Mouse (Mus musculus) 416B (cell line): ENCODE measurements around the gene Rnf169.
A peak's percentile ranks its signal among the peaks of the same experiment; 100 is the strongest.

Experiments
- DNase-seq: peaks from one replicate; pipeline ENCODE4 v3.0.0; 2011; ENCODE audit warnings: low read depth

The Rnf169 gene

DNA sequence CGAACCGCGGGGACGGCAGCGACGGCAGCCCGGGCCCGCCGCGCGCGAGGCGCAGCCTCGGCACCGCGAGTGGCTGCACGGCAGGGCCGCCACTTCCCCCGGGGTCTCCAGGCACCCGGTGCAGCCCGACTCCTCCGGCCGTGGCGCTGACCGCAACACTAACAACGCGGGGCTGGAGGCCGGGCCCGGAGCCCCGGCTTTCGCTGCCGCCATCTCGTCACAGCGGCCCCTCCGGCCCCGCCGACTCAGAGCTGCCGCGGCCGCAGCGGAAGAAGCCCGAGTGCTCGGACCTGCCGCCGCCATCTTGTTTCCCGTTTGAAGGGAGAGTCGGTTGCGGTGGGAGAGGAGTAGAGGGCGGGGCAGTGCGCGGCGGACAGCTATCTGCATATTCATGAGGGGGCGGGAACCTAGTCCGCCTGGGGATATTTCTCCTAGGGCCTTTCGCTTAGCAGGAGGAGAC lies at the start of gene Rnf169:
Gene Rnf169, minus strand, starts transcription at position 317 of the 460 bp plus-strand sequence.
- DNase-seq, result peak; percentile 94

DNA sequence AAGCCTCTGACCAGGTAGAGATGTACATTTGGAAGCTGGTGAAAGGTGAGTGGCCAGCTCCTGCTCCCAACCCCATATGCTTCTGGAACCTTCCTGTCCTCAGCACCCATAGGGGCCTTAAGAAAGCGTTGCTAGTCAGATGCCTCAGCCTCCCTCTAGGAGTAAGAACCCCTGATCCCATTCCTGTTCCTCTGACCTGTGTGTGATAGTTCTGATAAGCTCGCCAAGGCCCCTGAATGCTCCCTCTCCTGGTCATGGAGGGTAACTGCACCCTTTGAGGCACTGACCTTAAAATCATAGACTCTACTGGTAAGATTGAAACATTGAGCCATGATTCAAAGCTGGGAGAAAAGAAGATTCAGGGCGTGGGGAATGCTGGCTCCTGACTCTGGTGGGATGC lies 49.1 kb upstream of the Rnf169 start:
- peak; percentile 62 for DNase-seq

DNA sequence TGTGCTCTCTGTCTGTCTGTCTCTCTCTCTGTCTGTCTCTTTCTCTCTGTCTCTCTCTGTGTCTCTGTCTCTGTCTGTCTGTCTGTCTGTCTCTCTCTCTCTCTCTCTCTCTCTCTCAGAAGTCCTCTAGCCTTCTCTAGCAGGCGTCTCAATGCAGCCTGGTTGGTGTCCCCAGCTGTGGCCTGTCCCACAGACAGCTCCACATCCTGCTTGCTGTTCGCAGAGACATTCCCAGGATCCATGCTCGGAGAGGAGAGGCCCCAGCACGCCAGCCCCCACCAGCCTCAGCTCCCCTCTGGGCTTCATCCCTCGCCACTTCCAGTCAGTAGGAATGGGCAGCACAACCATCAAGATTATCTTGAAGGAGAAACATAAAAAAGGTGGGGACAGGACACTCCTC lies 47.1 kb upstream of the Rnf169 start:
- DNase-seq, result no peak

DNA sequence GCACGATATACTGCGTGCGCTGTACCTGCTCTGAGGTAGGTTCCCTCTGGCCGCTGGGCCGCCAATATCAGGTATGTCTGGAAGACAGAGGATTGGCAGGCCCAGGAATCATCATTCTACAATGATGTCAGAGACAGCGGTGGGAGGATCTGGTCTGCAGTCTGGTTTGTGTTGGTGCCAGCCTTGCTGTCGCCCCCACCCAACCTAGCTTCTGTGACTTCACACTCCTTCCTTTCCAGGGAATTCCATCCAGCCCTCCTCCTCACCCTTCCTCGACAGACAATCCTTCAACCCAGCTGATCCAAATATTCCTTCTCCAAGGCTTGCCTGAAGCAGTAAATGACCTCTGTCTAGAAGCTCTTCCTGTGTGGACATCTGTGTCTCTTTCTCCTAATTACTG lies 36.8 kb upstream of the Rnf169 start:
- DNase-seq, result no peak

DNA sequence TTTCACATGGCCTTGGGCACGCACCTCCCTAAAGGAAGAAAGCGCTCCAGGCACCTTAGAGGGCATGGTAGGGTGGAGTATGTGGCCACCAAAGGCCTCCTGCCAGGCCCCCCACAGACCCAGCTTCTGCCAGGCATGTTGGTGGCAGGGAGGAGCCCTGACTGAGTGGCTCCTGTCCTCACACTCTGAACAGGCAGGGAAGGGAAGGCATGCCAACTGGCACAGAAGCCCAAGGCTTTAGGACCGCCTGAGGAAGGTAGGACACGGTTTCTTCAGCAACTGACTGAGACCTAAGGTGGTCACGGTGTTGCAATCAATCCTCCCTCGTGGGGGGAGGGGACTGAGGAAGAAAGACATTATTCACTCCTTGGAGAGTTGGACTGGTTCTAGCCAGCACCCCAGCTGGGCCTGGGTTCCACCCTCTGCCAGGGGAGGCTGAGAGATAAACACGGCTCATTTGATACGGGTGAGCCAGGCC lies 33.9 kb upstream of the Rnf169 start:
- DNase-seq, result no peak

DNA sequence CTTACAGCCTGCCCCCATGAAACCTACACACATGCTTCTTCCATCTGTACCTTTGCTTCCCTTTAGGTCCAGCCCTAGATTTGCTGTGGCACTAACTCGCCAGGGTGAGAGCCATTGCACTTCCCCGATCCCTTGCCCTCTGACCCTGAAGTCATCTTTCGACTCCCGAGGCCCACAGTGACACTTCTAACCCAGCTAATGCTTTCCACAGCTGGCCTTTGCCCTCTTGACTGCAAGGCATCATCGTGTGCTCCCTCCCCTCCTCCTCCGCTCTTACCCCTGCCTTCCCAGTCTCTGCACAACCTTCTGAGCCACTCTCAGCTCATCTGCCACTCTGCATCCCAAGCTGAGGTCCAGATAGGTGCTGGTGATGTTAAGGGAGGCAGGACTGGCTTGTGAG lies 32.3 kb upstream of the Rnf169 start:
- DNase-seq, result no peak

DNA sequence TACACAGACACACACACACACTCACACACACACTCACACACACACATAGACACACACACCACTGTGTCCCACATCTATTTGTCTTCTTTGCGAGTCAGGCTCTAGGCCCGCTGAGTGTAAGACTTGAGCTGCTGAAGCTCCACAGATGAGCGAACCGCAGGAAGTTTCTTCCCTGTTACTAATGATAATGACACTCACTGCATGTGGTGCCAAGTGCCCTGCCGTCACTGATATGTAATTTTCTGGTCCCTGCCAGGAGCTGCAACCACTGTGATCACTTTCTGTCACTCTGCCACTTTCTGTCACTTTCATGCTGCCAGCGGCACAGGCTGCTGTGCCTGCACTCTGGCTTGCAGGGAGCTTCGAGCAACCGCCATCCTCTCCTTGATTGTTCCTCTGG lies 31.8 kb upstream of the Rnf169 start:
- no peak for DNase-seq

DNA sequence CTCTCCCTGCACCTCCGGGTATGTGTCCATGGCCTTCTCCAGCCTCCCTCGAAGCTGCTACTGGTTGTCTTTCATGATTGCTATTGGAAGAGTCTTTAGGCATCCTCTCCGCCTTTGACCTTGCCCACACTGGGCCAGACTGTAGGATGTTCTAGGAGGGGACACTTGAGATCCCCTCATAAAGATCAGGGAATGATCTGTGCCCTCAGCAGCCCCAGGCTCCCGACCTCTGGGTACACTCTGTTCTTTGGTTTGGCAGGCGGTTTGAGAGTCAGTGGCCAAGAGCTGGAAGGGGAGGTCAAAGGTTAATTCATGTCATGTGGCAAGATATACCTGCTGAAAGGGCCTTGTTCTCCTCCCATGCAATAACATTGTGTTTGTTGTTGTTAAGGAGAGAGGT lies 30.5 kb upstream of the Rnf169 start:
- no peak for DNase-seq

DNA sequence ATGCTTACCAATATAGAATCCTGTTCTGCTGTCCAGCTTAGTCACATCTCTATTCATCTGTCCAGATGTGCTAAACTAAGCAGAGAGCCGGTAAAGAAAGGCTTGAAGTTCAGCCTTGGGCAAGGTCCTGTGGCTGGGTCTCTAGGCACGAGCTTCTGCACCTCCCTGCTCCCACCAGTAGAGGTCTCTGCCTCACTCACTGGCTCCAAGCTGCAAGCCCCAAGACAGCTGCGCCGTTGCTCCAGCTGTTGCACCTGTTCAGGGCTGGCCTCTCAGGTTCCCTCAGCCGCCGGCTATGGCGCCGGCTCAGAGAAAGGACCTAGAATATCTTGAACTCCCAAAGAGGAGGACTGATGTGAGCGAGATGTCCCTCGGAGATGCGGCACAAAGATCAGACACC lies 29.4 kb upstream of the Rnf169 start:
- peak; percentile 71 for DNase-seq

DNA sequence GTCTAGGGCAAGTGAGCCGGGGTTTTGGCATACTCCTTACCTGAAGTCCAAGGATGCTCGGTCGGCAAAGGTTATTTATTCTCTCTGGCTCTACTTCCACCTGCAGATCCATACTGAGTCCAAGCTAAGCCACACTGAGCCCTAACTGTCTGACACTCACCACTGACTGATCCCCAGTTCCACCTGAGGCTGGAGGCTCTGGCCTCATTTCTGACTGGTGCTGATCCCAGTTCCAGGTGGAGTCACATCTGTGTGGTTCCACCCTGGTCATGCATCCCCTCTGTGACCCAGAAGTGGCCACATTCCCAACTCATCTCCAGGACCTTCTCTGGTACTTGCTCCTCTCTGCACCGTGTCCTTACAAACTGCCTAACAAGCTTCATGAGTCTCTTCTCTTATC lies 28.5 kb upstream of the Rnf169 start:
- DNase-seq, result no peak

DNA sequence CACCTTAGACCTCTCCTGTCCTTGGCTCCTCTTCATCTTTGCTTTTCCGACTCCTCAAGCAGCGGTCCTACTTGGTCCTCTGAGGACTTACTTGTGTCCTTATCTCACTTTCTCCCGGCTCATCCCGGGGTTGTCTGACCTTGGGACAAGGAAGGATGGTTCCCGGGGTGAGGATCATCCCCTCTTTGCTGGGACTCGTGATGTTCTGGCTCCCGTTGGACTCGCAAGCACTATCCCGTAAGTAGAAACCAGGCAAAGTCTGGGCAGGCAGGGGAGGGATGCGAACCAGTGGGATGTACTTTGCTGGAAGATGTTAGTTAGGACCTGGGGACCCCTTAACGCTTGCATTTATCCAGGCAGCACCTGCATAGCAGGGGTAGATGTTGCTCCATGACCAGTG lies 26.2 kb upstream of the Rnf169 start:
- DNase-seq, result no peak

DNA sequence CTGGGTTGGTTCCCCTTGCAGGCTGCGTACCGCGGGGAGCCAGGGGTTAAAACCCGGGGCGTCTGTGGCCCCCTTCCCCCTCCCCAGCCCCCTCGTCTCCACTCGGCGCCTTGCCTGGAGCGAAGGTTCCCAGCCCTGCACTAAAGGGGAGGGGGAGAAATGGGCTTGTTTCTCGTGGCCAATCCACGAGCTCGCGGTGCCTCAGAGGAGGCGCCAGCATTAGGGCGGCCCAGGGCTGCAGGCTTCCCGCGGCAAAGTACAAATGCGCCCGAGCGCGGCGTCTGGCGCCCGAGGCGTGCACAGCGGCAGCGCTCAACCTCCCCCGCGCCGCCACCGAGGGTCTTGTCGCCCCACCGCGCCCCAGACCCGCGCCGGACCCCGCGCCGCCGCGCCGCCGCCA lies 25.5 kb upstream of the Rnf169 start, which contains the start of gene Chrdl2:
Gene Chrdl2, plus strand, starts transcription at position 383 of the 400 bp plus-strand sequence.
- DNase-seq, result no peak

DNA sequence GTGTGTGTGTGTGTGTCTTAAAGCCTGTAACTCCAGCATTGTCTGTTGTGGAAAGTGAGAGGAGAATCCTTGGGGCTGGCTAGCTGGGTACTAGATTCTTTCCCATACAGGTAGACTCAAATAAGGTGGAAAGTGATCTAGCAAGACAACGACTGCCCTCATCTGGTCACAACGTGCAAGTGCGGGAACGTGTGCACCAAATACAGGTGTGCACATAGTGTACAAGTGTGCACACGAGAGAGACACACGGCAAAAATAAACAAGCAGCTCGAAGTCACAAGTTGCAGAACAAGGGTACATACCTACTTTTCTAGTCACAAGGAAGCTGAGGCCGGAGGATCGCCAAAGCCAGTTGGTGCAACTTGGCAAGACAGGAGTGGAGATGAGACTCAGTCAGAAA lies 23.5 kb upstream of the Rnf169 start:
- peak; percentile 54 for DNase-seq

DNA sequence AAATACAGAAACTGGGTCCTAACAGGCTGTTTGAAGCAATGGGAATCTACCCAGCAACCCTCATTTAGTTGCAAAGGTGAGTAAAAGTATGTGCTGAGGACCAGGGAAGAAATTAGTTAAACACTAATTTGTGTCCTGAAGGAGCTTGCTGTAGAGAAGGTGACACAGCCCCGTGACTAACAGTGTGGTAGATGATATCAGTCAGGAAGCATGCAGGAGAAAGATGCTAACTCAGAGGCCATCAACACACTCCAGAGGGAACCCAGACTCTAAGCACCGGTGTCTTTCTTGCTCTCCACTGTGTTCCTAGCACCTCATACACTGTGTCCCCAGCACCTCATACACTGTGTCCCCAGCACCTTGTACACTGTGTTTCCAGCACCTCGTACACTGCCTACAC lies 18.4 kb upstream of the Rnf169 start:
- DNase-seq, result peak; percentile 82

DNA sequence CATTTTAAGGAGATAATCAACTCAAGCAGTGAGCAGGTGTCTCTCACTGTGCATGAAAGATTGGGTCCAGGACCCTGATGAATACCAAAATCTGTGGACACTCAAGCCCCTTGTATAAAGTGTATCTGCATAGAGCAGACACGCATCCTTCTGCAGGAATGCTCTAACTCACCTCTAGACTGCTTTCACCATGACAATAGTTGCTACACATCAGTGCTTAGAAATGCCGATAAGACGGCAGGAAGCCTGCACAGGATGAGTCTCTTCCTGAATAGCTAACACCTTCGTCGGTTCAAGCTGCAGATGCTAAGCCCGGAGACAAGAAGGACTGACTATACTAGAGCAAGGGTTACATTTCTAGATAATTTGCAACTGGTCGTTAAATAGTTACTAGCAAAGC lies 14.9 kb upstream of the Rnf169 start:
- peak; percentile 85 for DNase-seq

DNA sequence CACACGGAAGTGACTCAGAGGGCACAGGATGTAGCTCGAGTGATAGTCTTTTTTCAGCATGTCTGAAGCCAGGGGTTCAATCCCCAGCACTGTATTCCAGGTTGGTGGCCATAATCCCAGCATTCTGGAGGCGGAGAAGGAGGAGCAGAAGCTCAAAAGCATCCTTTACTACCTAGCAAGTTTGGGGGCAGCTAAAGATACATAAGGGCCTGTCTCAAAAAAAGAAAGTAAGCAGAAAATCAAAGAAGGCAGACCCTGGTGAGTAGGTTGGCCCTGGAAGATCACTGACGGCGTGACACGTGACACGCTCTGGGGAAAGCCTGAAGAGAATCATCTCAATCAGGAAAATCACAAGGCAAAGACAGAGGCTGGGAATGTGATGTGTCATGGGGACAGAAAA lies 12.9 kb upstream of the Rnf169 start:
- no peak for DNase-seq

DNA sequence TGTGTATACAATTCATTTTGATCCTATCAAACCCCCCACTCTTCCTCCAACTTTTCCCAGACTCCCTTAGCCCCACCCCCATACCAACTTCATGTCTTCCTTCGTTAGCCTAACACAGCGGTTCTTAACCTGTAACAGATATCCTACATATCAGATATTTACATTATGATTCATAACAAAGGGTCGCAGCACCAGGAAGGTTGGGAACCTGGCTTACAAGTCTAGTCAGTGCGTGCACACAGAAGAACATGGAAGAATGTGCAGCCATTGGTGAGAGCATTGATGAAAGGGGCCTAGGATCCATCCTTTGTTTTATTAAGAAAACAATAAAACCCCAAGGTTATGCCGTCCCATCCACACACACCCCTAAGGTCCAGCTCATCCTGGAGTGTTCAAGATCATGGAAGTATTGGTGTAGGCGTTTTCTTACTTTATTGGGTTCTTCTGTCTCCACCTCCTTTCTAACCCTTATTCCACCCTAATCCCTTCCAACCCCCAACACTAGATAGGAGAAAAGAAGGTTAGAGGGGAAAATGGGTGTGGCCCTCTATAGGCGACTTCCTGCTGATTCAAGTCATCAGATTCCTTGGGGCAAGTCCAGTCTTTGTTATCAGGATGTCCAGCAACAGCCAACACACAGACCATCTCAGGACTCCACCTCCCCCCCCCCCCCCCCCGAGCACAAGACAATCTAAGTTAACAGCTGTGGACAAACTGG lies 10.9 kb upstream of the Rnf169 start:
- no peak for DNase-seq

DNA sequence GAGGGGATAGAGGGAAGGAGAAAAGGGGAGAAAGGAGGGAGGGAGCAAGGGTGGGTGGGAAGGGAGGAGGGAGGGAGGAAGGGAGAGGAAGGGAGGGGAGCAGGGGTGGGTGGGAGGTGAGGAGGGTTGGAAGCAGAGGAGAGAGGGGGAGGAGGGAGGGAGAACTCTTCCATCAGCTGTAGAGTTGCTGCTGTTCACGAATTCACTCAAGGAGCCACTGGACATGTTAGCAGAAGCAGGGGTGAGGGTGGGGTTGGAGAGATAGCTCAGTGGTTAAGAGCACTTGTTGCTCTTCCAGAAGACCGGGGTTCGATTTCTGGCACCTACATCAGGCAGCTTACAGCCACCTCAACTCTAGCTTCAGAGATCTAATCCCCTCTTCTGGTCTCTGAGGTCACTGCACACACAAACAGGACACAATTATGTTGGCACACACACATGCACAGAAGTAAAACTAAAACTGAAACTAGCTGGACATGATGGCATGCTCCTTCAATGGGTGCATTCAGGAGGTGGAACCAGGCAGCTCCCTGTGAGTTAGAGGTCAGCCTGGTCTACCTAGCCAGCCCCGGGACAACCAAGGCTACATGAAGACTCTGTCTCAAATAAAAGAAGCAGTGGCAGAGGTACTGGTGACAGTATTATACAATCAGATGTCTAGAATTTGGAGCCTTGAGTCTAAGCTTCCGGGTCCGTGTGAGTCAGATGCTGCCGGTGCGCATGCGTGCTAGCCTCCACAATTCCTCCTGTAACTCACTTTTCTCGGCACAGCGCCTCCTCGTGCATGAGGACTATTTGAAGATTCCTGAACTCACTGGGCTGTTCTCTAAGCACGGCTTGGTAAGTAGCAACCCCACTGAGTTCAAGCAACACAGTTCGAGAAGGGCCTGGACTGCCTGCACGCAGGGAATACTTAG lies 9.9 kb upstream of the Rnf169 start:
- DNase-seq, result peak; percentile 48

DNA sequence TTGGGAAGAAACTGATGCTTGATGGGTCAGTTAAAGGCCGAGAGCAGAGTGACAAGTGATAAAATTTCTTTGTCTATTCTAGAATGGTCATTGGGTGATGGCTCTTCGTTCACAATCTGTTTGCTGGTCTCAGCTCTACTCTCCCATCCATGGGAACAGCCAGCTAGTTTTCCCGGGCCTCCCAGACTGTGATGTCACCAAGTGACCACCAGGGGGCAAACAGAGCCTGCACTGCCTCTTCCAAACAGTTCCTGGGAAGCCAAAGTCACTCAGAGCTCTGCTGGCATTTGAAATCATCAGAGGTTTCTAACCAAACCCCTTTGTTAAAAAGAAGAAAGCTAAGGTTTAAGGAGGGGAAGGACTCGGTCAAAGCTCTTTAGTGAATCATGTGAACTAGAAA lies 8.5 kb upstream of the Rnf169 start:
- peak; percentile 61 for DNase-seq

DNA sequence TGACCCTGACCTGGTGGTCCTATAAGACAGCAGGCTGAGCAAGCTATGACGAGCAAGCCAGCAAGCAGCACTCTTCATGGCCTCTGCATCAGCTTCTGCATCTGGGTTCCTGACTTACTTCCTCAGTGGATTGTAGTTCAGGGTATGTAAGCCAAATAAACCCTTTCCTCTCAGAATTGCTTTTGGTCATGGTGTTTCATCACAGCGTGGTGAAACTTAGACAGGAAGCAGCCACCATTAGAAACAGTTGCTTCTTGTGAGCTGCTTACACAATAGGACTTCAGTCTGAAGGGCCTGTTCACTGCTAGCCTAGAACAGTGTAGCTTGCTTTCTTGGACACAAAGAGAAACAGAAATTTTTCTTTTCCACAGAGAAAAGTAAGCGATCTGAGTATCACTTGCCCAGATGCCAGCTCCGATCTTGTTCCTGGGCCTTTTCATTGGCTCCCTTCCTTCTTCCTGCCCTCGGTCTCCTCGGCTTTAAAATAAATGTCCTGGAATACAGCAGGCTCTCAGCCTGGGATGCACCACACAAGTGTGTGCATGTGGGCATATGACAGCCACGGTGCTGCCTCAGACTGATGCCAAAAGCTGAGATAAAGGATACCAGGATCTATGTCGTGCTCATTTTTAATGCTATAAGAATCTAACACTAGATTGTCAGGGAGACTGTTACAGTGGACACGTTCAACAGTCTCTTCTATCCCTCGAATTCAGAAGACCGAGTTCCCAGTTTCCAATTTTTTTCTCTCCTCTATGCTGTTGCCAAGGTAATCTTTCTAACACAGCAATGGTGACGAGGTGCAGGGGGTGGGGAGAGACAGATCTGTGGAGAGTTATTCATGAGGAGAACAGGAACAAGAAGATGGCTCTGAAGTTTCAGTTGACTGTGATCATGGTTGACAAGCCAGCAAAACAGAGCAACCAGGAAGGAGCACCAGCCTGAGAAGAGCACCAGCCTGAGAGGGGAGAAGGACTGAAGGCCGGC lies 2.3 kb upstream of the Rnf169 start:
- peak; percentile 82 for DNase-seq

DNA sequence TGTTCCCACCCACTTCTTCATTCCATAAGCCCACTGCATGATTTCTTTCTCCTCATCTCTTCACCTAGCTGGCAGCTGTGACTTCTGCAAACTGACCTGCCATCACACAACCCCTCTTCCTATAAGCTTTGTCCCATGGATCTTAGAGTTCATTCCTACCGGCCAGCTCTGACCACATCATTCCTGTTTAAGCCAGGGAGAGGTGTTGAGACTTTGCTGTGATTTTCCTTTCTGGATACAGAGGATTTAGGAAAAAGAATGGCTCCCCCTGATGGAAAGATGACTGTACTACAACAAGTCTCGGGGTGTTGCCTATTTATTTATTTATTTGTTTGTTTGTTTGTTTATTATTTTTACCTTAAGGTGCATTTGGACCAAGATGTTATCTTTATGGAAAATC lies 1.1 kb upstream of the Rnf169 start:
- DNase-seq, result peak; percentile 56
